Mouse (Mus musculus) neural tube, embryonic 15.5 days (tissue): ENCODE measurements around the gene Olfm1. TPM values are rescaled to one million over a fixed set of nuclear protein-coding genes. Genes with fewer than 3 reads are reported as not detected.
A peak's percentile ranks its signal among the peaks of the same experiment; 100 is the strongest.

Experiments used
- ATAC-seq: fragments of 200-750 bp; cut with Nextera tagmentation; 2 replicates; pipeline ENCODE4 v1.8.0; 2017; ENCODE audit warnings: mild to moderate bottlenecking, moderate TSS enrichment, moderate library complexity; ENCODE audit not compliant: low FRiP score
- H3K27ac ChIP-seq: fragments of 300-500 bp; sonication (generic); replicated peaks from 2 replicates; pipeline ENCODE4 v1.5.1; 2015; ENCODE audit warnings: mild to moderate bottlenecking, inconsistent platforms
- H3K27me3 ChIP-seq: fragments of 300-500 bp; sonication (generic); replicated peaks from 2 replicates; pipeline ENCODE4 v1.6.1; 2015; ENCODE audit warnings: inconsistent platforms
- H3K36me3 ChIP-seq: fragments of 300-500 bp; sonication (generic); 2 replicates; pipeline ENCODE4 v1.6.1; 2015; ENCODE audit warnings: inconsistent platforms
- H3K4me1 ChIP-seq: fragments of 300-500 bp; sonication (generic); 2 replicates; pipeline ENCODE4 v1.6.1; 2015; ENCODE audit warnings: inconsistent platforms
- H3K4me2 ChIP-seq: fragments of 300-500 bp; sonication (generic); 2 replicates; pipeline ENCODE4 v1.6.1; 2015; ENCODE audit warnings: inconsistent platforms, mild to moderate bottlenecking, moderate library complexity
- H3K4me3 ChIP-seq: fragments of 300-500 bp; sonication (generic); replicated peaks from 2 replicates; pipeline ENCODE4 v1.5.1; 2015; ENCODE audit warnings: mild to moderate bottlenecking, inconsistent platforms
- H3K9ac ChIP-seq: fragments of 300-500 bp; sonication (generic); replicated peaks from 2 replicates; pipeline ENCODE4 v1.6.1; 2015; ENCODE audit warnings: mild to moderate bottlenecking, inconsistent platforms
- H3K9me3 ChIP-seq: fragments of 300-500 bp; sonication (generic); replicated peaks from 2 replicates; pipeline ENCODE4 v1.6.1; 2016; ENCODE audit warnings: inconsistent platforms
- WGBS: fragments of 180-500 bp; shearing (Covaris S2); methylation state at CpG from one replicate; pipeline ENCODE4 v1.1.7; 2015; ENCODE audit warnings: mixed read lengths; 5-methylcytosine and 5-hydroxymethylcytosine counted together
- polyA plus RNA-seq: library from polyadenylated mRNA; unstranded; fragments of >200 nt; fragmentation: Nextera tagmentation; extraction: Ambion mirVana; gene quantifications from 2 replicates; pipeline ENCODE4 v1.2.1, GENCODE M21; 2015

The Olfm1 gene
- polyA plus RNA-seq, 1 experiment from 2014 or later: 363 TPM

DNA sequence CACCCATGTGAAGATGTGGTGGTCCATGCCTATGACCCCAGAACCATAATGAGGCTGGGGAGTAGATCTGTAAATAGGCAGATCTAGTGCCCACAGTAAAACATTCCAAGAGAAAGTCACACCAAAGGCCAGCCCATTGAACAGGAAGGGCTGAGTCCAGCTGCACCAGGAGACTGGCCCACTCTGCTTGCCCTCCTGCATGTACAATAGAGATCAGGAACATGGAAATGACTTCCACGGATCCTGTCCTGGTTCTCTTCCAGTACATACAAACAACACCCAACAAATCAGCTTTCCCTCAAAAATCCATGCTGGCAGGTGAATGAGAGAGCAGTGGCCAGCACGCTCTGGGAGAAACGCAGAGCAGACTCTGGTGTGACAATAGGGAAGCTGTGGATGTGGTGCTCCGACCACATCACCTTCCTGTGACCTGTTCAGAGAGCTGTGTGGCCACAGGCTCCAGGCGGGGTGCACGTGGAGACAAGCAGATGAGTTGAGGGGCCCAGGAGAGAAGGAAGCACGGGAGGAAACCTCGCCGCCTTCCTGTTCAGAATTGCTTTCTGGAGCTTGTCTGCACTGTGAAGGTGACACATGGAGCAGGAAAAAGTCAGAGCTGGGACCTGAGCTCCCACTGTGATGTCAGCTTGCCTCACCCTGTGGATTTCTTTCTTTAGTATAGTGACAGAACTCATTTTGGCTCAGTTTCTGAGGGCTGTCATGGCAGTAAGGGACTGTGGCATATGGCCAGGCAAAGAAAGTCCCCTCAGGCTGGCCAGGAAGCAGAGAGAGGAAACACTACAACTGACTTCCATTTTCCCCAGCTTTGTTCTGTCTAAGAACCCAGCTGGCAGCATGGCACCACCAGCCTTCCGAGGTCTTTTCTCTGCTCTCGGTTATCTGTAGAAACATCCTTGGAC, 19.3 kb upstream of the Olfm1 start:
- no peaks in the 10 kb centered on the region for H3K9me3 ChIP-seq
- no peak for ATAC-seq
- WGBS: 83% methylated on average over 11 of the region's 11 CpGs

DNA sequence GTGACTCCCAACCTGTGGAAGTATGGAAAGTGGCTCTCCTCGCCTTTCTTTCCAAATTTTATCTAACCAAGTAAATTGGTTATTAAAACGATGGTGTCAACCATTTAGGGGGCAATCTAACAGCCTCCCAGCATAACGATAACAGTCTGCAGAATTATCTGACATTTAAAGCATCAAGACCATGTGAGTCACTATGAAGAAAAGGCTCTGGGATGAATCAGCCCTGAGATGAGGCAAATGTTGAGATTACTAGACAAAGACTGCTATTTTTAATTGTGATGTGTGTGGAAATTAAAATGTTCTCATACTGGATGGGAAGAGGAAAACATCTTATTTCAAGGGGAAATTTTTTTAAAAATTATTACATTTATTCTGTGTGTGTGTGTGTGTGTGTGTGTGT, 18.4 kb upstream of the Olfm1 start:
- no peaks in the 10 kb centered on the region for H3K9me3 ChIP-seq
- H3K9ac ChIP-seq: no peak overlapping the region
- no peak overlapping the region for H3K27ac ChIP-seq
- H3K36me3 ChIP-seq: no peaks in the 10 kb centered on the region
- no peak overlapping the region for H3K4me3 ChIP-seq
- H3K4me2 ChIP-seq: no peak overlapping the region
- no peak for ATAC-seq
- no peaks in the 10 kb centered on the region; the same call in 1 of the 2 replicates for H3K4me1 ChIP-seq
- H3K27me3 ChIP-seq: no peaks in the 10 kb centered on the region
- 84% methylated on average over 3 of the region's 3 CpGs for WGBS

More for the DNA sequence above, 19.3 kb upstream of the Olfm1 start:
- H3K4me2 ChIP-seq: no peak overlapping the region
- H3K9ac ChIP-seq: no peak overlapping the region
- no peaks in the 10 kb centered on the region for H3K27me3 ChIP-seq
- no peaks in the 10 kb centered on the region; the same call in 1 of the 2 replicates for H3K4me1 ChIP-seq
- H3K27ac ChIP-seq: no peak overlapping the region
- H3K36me3 ChIP-seq: no peaks in the 10 kb centered on the region
- no peak overlapping the region for H3K4me3 ChIP-seq

- Histone ChIP-seq H3K9me3 (no peaks in the 10 kb centered on the region), H3K9ac (no peak overlapping the region), H3K36me3 (no peaks in the 10 kb centered on the region), H3K4me2 (no peak overlapping the region), H3K27me3 (no peaks in the 10 kb centered on the region), H3K27ac (no peak overlapping the region), H3K4me1 (no peaks in the 10 kb centered on the region; the same call in 1 of the 2 replicates), H3K4me3 (no peak overlapping the region)
- WGBS: 83% methylated on average over 6 of the region's 6 CpGs
- no peak for ATAC-seq
Measured at GRCm38 (mm10) chr2:28178600-28178999, 14.2 kb upstream of the Olfm1 start.

DNA sequence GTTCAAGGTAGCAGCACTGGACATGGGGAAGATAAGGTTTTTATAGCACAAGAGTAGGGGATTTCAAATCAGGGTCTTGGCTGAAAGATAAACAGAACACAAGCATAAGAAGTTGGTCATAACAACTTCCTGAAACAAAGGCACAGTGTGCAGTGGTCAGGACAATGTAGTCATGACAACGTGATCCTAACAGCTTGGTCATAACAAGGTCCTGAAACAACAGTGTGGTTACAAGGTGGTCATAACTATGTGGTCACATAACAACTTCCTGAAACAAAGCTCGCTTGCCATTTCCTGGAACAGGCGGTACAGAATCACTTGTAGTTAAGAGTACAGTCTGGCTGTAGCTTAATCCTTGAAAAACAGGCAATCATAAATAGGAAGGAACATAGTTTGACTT, 12.7 kb upstream of the Olfm1 start:
- no peaks in the 10 kb centered on the region for H3K36me3 ChIP-seq
- H3K4me1 ChIP-seq: no peaks in the 10 kb centered on the region
- 77% methylated on average over 3 of the region's 3 CpGs for WGBS
- no peak for ATAC-seq
- H3K9ac ChIP-seq: no peak overlapping the region
- H3K4me2 ChIP-seq: no peak overlapping the region
- no peak overlapping the region for H3K27ac ChIP-seq
- no peak overlapping the region for H3K4me3 ChIP-seq
- H3K9me3 ChIP-seq: no peaks in the 10 kb centered on the region
- no peaks in the 10 kb centered on the region for H3K27me3 ChIP-seq

GRCm38 (mm10) chr2:28188398-28188944, 4.3 kb upstream of the Olfm1 start:
- H3K36me3 ChIP-seq: no peaks in the 10 kb centered on the region
- no peak overlapping the region for H3K4me3 ChIP-seq
- no peak overlapping the region for H3K4me2 ChIP-seq
- no peak overlapping the region for H3K9ac ChIP-seq
- H3K4me1 ChIP-seq: peaks cover 14% of the 10 kb centered on the region
- no peak overlapping the region for H3K27ac ChIP-seq
- ATAC-seq: no peak
- H3K9me3 ChIP-seq: no peaks in the 10 kb centered on the region
- 18% methylated on average over 8 of the region's 8 CpGs for WGBS
- no peaks in the 10 kb centered on the region for H3K27me3 ChIP-seq

GRCm38 (mm10) chr2:28193690-28194087, 897 bp downstream of the Olfm1 start:
- peak; percentile 30 for ATAC-seq
- Histone ChIP-seq H3K27me3 (no peaks in the 10 kb centered on the region), H3K9me3 (no peaks in the 10 kb centered on the region), H3K4me3 (peak overlapping the region; percentile 79), H3K36me3 (no peaks in the 10 kb centered on the region), H3K27ac (peak overlapping the region; percentile 89), H3K4me1 (peaks cover 52% of the 10 kb centered on the region), H3K4me2 (peak overlapping the region; percentile 79), H3K9ac (peak overlapping the region; percentile 92)
- 4% methylated on average over 12 of the region's 12 CpGs for WGBS

- H3K4me2 ChIP-seq: peak overlapping the region; percentile 79
- ATAC-seq: no peak
- H3K27me3 ChIP-seq: no peaks in the 10 kb centered on the region
- 0 out of 2 replicates have a peak overlapping the region, but pooled peaks have one; percentile 92 for H3K9ac ChIP-seq
- no peak overlapping the region for H3K27ac ChIP-seq
- H3K4me3 ChIP-seq: peak overlapping the region; percentile 79
- WGBS: 50% methylated on average over 6 of the region's 6 CpGs
- H3K4me1 ChIP-seq: peaks cover 50% of the 10 kb centered on the region
- H3K9me3 ChIP-seq: no peaks in the 10 kb centered on the region
- no peaks in the 10 kb centered on the region for H3K36me3 ChIP-seq
Measured at GRCm38 (mm10) chr2:28194962-28195617, 2.3 kb downstream of the Olfm1 start.

- H3K9ac ChIP-seq: no peak overlapping the region; the same call in 1 of the 2 replicates
- no peak for ATAC-seq
- H3K9me3 ChIP-seq: no peaks in the 10 kb centered on the region
- H3K4me3 ChIP-seq: 0 out of 2 replicates have a peak overlapping the region, but pooled peaks have one; percentile 1
- no peak overlapping the region for H3K27ac ChIP-seq
- 40% methylated on average over 8 of the region's 8 CpGs for whole genome bisulfite sequencing
- no peaks in the 10 kb centered on the region for H3K27me3 ChIP-seq
- H3K36me3 ChIP-seq: no peaks in the 10 kb centered on the region
- peaks cover 50% of the 10 kb centered on the region for H3K4me1 ChIP-seq
- peak overlapping the region; percentile 79 for H3K4me2 ChIP-seq
Measured at GRCm38 (mm10) chr2:28195726-28196125, 2.9 kb downstream of the Olfm1 start.

DNA sequence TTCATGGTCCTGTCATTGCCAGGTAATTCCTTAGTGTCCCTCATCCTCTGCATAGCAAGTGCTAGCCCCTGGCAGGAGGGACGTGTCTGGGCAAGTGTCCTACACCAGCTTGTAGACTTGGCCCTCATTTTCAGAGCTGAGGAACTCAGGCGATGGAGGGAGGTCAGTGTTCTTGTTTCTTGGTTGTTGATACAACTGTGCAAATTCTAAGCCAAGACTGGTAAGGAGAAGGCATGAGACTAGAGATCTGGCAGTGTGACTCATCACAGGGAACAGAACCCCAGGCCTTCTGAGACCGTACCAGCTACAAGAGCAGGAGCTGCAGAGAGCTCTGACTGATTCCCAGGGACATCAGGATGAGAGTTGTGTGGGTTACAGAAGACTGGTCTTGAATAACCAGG, 8.6 kb downstream of the Olfm1 start:
- H3K9me3 ChIP-seq: no peaks in the 10 kb centered on the region
- 87% methylated on average over 3 of the region's 3 CpGs for WGBS
- H3K9ac ChIP-seq: no peak overlapping the region
- no peaks in the 10 kb centered on the region for H3K27me3 ChIP-seq
- no peak for ATAC-seq
- no peaks in the 10 kb centered on the region for H3K36me3 ChIP-seq
- no peak overlapping the region for H3K4me2 ChIP-seq
- peaks cover 33% of the 10 kb centered on the region for H3K4me1 ChIP-seq
- H3K27ac ChIP-seq: no peak overlapping the region
- H3K4me3 ChIP-seq: no peak overlapping the region

- H3K36me3 ChIP-seq: no peaks in the 10 kb centered on the region; the same call in 1 of the 2 replicates
- ATAC-seq: peak; percentile 15; the same call in 1 of the 2 replicates
- 4% methylated on average over 9 of the region's 9 CpGs for WGBS
- peak overlapping the region; percentile 96 for H3K4me2 ChIP-seq
- H3K9me3 ChIP-seq: no peaks in the 10 kb centered on the region
- H3K27ac ChIP-seq: peak overlapping the region; percentile 43
- no peaks in the 10 kb centered on the region for H3K27me3 ChIP-seq
- H3K4me3 ChIP-seq: no peak overlapping the region
- no peak overlapping the region for H3K9ac ChIP-seq
- peaks cover 44% of the 10 kb centered on the region for H3K4me1 ChIP-seq
Measured at GRCm38 (mm10) chr2:28204167-28204566, 11.4 kb downstream of the Olfm1 start.

DNA sequence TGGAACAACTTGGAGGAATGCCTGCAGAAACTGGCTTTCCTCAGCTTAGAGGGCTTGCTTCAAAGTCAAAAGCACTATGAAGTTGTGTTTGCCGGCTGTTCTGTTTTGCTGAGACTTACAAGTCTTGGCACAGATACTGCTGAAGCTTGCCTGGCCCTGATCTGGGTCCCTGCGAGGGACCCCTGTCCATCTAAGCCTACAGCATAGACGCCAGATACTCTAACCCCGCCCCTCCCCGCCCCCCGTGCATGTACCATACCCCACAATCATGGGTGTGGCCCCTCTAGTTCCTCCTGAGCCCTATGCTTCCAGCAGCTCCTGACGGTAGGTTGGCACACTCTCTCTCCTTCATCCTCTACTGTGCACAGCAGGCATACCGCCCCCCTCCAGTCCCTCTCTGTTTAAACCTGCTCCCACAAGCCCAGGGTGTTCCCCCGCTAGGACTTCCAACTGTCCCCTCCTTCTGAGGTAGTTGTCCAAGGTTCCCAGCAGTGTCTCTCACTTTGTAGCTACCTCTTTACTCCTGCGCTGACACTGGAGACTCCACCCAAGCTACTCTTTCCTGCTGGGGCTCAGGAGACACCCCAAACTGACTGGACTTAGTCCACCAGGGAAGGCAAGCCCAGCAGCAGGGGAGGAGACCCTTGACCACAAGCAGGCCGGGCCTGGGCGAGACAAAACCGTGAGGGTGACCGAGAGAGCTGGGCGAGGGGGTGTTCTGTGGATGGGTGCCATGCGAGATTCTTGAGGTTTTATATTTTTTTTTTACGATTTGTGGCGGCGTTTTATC, 12.1 kb downstream of the Olfm1 start:
- Histone ChIP-seq H3K27ac (peak overlapping the region; percentile 75), H3K36me3 (no peaks in the 10 kb centered on the region; the same call in 1 of the 2 replicates), H3K4me3 (peak overlapping the region; percentile 67), H3K9me3 (no peaks in the 10 kb centered on the region), H3K4me2 (peak overlapping the region; percentile 96), H3K27me3 (no peaks in the 10 kb centered on the region), H3K9ac (peak overlapping the region; percentile 85), H3K4me1 (peaks cover 51% of the 10 kb centered on the region)
- WGBS: 14% methylated on average over 19 of the region's 19 CpGs
- peak; percentile 13; the same call in 1 of the 2 replicates for ATAC-seq
